Mouse (Mus musculus) olfactory bulb, adult 2 months (tissue): Measurements from ENCODE around the gene Vav1.

ENCODE experiments used
- CTCF ChIP-seq: fragments of 200-500 bp; IDR thresholded peaks from 2 replicates; pipeline ENCODE4 v1.5.1; 2012; ENCODE audit warnings: low read depth, mild to moderate bottlenecking, low read length, moderate library complexity; ENCODE audit not compliant: insufficient read depth
- POLR2A ChIP-seq: fragments of 200-500 bp; IDR thresholded peaks from 2 replicates; pipeline ENCODE4 v1.6.1; 2012; ENCODE audit warnings: mild to moderate bottlenecking, low read depth, low read length, moderate library complexity; ENCODE audit not compliant: insufficient read depth

GRCm38 (mm10) chr17:57237181-57237580 is 41.7 kb upstream of the Vav1 start:
- no peak for TF ChIP-seq CTCF
- TF ChIP-seq POLR2A = no peak
